Mouse (Mus musculus) thymus, adult 2 months (tissue): ENCODE data around the gene Tmem262. TPM values are rescaled to one million over a fixed set of nuclear protein-coding genes. Genes with fewer than 3 reads are reported as not detected.
"Not testable (repeated sequence)": the region's sequence is repeated elsewhere in the genome, so short reads cannot be mapped to it uniquely, and the experiment has no call there.

ENCODE experiments used
- DNase-seq: peaks from one replicate; pipeline ENCODE4 v3.0.0; 2021
- H3K27ac ChIP-seq: fragments of 200-500 bp; 2 replicates; pipeline ENCODE4 v1.5.1; 2012; ENCODE audit warnings: low read length, control low read depth; ENCODE audit not compliant: control insufficient read depth, insufficient read depth
- H3K27me3 ChIP-seq: fragments of 200-500 bp; 2 replicates; pipeline ENCODE4 v1.6.1; 2012; ENCODE audit warnings: mild to moderate bottlenecking, low read length, moderate library complexity, mixed read lengths; ENCODE audit not compliant: control insufficient read depth, insufficient read depth
- H3K36me3 ChIP-seq: fragments of 200-500 bp; 2 replicates; pipeline ENCODE4 v1.6.1; 2012; ENCODE audit warnings: mild to moderate bottlenecking, low read length, moderate library complexity; ENCODE audit not compliant: control insufficient read depth, insufficient read depth
- H3K4me1 ChIP-seq: fragments of 200-500 bp; replicated peaks from 2 replicates; pipeline ENCODE4 v1.6.1; 2012; ENCODE audit warnings: low read length; ENCODE audit not compliant: control insufficient read depth, insufficient read depth
- H3K4me3 ChIP-seq: fragments of 200-500 bp; 2 replicates; pipeline ENCODE4 v1.5.1; 2012; ENCODE audit warnings: mild to moderate bottlenecking, low read length, control low read depth, moderate library complexity; ENCODE audit not compliant: control insufficient read depth, insufficient read depth
- CTCF ChIP-seq: fragments of 200-500 bp; IDR thresholded peaks from 2 replicates; pipeline ENCODE4 v1.5.1; 2012; ENCODE audit warnings: mild to moderate bottlenecking, control low read depth, low read length, moderate library complexity, borderline replicate concordance; ENCODE audit not compliant: control insufficient read depth, poor library complexity, insufficient read depth; ENCODE audit errors: extremely low read depth
- POLR2A ChIP-seq: fragments of 200-500 bp; IDR thresholded peaks from 2 replicates; pipeline ENCODE4 v1.6.1; 2012; ENCODE audit warnings: mild to moderate bottlenecking, low read length, control low read depth, moderate library complexity; ENCODE audit not compliant: control insufficient read depth, poor library complexity, insufficient read depth; ENCODE audit errors: extremely low read depth
- WGBS: fragments of 180-500 bp; shearing (Covaris S2); methylation state at CpG from one replicate; pipeline ENCODE4 v1.1.7; 2018; 5-methylcytosine and 5-hydroxymethylcytosine counted together
- polyA plus RNA-seq: library from polyadenylated mRNA; depleted of rRNA; stranded (reverse); fragments of >200 nt; gene quantifications from 2 replicates; pipeline ENCODE4 v1.2.3, GENCODE M21; 2012

Gene Tmem262
- polyA plus RNA-seq, 1 experiment = 0.70 TPM

DNA sequence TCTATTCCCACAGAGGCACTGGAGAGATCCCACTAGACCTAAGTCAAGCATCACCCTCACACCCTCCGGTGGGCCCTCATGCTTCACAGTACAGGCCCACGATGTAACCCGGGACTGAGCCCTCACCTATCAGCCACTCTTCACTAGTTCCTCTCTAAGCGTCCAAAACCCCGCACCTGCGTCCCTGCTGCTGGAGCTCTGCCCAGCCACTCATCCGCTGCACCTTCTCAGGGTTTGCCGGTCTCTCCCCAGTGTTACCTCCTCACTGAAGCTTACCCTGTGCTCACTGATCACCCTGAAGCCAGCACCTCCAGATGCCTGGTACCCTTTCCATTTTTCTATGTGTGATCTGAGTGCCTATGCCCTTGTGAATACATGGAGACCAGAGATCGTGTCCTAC, 37.5 kb upstream of the Tmem262 start:
- H3K36me3 ChIP-seq = no peaks in the 10 kb centered on the region
- TF ChIP-seq CTCF (no peak), POLR2A (no peak)
- H3K4me1 ChIP-seq = peaks cover 3% of the 10 kb centered on the region
- no peak for DNase-seq
- H3K4me3 ChIP-seq = no peak overlapping the region
- H3K27me3 ChIP-seq = no peaks in the 10 kb centered on the region
- H3K27ac ChIP-seq = no peak overlapping the region
- WGBS = 88% methylated on average over 9 of the region's 9 CpGs

DNA sequence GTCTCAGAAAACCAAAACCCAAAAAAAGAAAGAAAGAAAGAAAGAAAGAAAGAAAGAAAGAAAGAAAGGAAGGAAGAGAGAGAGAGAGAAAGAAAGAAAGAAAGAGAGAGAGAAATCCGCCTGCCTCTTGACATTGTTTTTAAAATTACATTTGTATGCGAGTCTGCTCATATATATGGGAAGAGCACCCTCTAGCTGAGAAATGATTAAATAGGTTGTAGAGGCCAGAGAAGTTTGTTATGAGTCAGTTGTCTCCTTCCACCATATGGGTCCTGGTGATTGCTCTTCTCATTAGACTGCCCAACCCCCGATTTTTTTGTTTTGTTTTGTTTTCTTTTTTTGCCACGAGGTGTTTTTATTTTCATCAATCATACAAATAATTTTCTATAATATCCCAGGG, 35.7 kb upstream of the Tmem262 start:
- DNase-seq = not testable (repeated sequence)

DNA sequence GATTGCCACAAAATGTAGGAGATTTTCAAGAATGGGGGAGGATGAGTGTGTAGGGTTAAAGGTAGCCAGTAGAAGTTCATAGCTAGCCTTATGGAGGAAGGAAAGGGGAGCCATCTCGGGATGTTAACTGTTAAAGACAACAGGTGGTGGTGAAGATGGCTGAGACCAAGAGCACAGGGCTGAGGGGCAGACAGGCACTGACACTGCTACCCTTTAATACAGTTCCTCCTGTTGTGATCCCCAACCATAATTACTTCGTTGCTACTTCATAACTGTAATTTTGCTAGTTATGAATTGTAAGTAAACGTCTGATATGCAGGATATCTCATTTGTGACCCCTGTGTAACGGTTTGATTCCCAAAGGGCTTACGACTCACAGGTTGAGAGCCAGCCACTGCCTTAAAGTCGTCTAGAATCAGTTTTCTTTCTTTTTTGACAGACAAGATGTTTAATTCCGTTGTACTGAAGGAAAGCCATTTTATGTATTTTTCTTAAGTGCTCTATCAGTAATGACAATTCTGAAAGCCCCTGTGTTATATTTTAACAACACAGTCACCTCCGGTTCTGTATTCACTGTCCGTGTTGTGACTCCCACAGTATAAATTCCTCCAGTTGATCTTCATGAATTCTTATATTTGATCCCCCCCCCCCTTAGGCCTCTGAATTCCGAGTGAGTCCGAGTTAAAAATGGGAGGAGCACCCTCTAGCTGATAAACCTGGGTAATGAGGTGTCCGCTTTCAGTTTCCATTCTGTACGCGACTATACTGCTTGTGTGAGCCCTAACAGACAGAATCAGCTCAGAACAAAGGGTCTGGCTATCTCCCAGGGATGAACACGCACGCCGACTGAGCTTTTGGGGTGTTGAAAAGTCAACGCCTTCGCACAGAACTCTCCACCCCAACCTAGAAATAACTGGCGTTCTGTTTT, 34.2 kb upstream of the Tmem262 start:
- Histone ChIP-seq H3K27me3 (no peaks in the 10 kb centered on the region), H3K36me3 (peaks cover 15% of the 10 kb centered on the region), H3K4me3 (peak overlapping the region; percentile 65), H3K4me1 (peaks cover 14% of the 10 kb centered on the region), H3K27ac (peak overlapping the region; percentile 92)
- WGBS = 9% methylated on average over 20 of the region's 20 CpGs
- DNase-seq = no peak
- TF ChIP-seq CTCF = no peak
- no peak for TF ChIP-seq POLR2A

More for the DNA sequence above, 35.7 kb upstream of the Tmem262 start:
- not testable (repeated sequence) for H3K4me3 ChIP-seq, H3K36me3 ChIP-seq, H3K27ac ChIP-seq, H3K27me3 ChIP-seq
- 32% methylated on average over 4 of the region's 4 CpGs for WGBS
- H3K4me1 ChIP-seq = peaks cover 14% of the 10 kb centered on the region

DNA sequence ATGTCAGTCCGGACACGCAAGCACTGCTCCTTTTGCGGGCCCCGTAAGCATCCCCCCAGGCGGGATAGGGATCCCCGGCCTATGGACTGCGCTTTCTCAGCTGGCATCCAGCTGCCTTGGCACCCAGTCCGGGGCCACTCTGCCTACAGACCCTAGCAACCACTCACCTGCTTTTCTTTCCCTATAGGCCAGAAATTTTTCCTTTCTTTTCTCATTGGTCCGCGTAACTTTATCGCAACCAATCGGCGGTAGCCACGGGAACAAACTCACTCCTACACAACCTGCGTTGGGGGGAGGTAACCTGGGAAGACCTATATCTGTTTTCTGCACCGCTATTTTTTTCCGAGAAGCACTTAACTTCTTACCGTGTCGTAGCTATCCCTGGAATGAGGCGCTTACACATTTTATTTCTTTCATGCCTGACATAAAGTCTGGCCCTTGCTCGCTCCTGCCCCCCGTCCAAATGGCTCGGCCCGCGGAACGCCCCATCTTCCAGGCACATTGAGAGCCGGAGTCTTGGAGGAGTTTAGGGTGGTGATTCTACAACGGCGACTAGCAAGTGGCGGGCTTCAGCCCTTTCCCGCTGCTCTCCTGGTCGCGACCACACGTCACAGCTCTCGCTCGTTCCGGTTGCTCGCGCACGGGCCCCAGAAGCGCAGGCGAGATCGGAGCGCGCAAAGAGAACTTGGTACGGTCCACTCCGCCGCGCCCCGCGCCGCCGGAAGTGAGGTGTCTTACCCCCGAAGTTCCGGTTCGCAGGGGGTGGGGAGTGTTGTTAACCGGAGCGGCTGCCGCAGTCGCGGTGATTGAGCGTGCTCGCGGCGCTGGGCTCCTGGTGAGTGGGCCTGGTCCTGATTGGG, 33.3 kb upstream of the Tmem262 start, which contains the start of gene Syvn1:
TSS of gene Syvn1 (plus strand) at position 283 of the 860 bp plus-strand sequence.
- TF ChIP-seq CTCF (no peak), POLR2A (peak; percentile 90)
- peak; percentile 88 for DNase-seq
- under 1% methylated on average over 65 of the region's 65 CpGs for WGBS
- Histone ChIP-seq H3K36me3 (peaks cover 23% of the 10 kb centered on the region), H3K27me3 (no peaks in the 10 kb centered on the region), H3K4me3 (peak within 1 kb of the TSS; percentile 65), H3K27ac (peak within 1 kb of the TSS; percentile 92), H3K4me1 (peaks cover 14% of the 10 kb centered on the region)

DNA sequence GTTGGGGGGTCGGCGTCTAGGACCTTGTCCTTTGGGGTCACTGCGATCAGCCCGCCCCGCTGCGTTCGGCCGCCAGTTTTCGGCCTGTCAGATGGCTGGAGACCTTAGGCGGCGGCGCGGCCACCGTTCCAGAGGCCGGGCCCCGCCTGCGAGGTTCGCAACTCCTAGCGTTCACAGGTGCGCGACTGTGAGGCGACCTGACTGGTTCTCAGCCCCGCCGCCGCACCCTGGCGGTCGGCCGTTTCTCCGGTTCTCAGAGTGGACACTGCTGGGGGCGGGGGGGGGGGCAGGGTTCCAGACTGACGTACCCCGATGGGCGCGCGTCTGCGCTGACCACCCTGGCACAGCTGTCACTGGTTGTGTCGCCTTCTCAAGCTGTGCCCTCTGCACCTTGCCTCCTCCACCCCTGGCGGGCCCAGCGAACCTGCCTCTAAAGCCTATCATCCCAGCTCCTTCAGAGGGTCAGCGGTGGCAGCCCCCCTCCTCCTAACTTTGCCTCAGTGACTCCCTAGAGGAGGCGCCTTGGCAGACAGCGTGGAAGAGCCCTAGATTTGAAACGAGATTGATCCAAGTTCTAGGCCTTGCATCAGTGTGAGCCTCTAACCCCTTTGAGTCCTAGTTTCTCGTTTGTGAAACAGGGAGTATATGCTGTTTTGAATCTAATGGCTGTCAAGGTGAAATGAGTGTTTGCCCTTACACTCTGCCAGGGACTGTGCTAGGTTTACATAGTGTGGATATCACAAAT, 32.5 kb upstream of the Tmem262 start:
- peaks cover 14% of the 10 kb centered on the region for H3K4me1 ChIP-seq
- no peak for TF ChIP-seq POLR2A
- H3K27me3 ChIP-seq = no peaks in the 10 kb centered on the region
- peak overlapping the region; percentile 19; the same call in 1 of the 2 replicates for H3K27ac ChIP-seq
- H3K4me3 ChIP-seq = peak overlapping the region; percentile 65
- DNase-seq = no peak
- peaks cover 31% of the 10 kb centered on the region for H3K36me3 ChIP-seq
- WGBS = 1% methylated on average over 44 of the region's 44 CpGs

DNA sequence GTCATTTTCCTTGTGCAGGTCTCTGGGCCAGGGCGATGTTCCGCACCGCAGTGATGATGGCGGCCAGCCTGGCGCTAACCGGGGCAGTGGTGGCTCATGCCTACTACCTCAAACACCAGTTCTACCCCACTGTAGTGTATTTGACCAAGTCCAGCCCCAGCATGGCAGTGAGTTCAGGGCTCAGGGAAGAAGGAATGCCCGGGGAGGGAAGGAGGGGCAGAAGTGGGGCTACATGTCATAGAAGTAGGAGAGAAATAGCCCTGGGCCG, 32.0 kb upstream of the Tmem262 start:
- DNase-seq = no peak
- no peak for TF ChIP-seq POLR2A
- TF ChIP-seq CTCF = no peak
- Histone ChIP-seq H3K36me3 (peaks cover 36% of the 10 kb centered on the region), H3K4me1 (peaks cover 14% of the 10 kb centered on the region), H3K27me3 (no peaks in the 10 kb centered on the region), H3K27ac (no peak overlapping the region), H3K4me3 (peak overlapping the region; percentile 65; the same call in 1 of the 2 replicates)
- WGBS = 90% methylated on average over 8 of the region's 8 CpGs
